ENCODE assay signal across 9 mouse cellular contexts in the genomic region with DNA sequence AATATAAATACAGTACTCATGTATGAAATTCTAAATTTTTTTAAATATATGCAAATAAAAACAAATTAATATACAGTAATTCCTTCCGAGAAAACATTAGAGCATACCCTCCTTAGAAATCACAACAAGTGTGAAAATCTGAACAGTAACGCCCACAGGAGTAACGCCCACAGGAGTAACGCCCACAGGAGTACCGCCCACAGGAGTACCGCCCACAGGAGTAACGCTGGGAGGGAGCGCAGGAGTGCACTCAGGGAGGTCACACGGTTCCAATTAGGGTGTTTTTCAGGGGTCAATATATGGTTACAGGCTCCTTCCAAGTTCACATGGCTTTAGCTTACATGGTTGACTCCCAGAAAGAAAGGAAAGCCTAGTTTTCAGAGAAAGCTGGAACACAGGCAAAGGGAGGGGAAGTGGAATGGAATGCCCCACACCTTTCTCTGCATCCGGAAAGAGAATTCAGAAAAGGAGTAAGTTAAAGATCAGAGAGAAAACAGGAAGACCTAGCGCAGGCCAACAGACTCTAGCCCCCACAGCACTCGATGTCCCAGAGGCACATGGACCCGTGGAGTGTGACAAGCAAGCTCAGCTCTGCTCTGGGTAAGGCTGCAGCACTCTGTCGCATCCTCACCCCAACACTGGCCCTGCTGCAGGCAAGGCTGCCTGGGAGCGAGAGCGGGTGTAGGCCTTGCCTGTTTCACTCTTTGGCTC. TPM values are rescaled to one million over a fixed set of nuclear protein-coding genes. Genes with fewer than 3 reads are reported as not detected.
DNase-seq lines count a peak whose midpoint lies in the region; ATAC-seq lines count a peak whose summit lies in the region.
"Had no signal": no experiment of that assay in that cellular context is flagged by ENCODE, and none has a peak within 500 bp of the region (broad histone marks: within the 10 kb centered on the region; RNA-seq: fewer than 3 reads in every experiment).

No protein-coding gene starts in this region.

- 0 out of 2 replicates have a peak, but pooled peaks cover 3% of the 10 kb centered on the region for H3K27me3 ChIP-seq in liver, embryonic 11.5 days (replicated peaks; ENCODE audit: control insufficient read depth, insufficient read depth, low read length)
- H3K27me3 ChIP-seq in midbrain, embryonic 15.5 days (replicated peaks) = no peaks in the 10 kb centered on the region
- H3K27me3 ChIP-seq: neural tube, embryonic 12.5 days had no signal

- no peaks in the 10 kb centered on the region for H3K9me3 ChIP-seq in liver, embryonic 11.5 days (ENCODE audit: control insufficient read depth, low read length)
- no peaks in the 10 kb centered on the region for H3K9me3 ChIP-seq in midbrain, embryonic 15.5 days
- H3K9me3 ChIP-seq: neural tube, embryonic 12.5 days had no signal

- H3K4me2 ChIP-seq in liver, embryonic 11.5 days = no peak overlapping the region
- no peak overlapping the region for H3K4me2 ChIP-seq in midbrain, embryonic 15.5 days
- H3K4me2 ChIP-seq: neural tube, embryonic 12.5 days had no signal

- H3K9ac ChIP-seq in liver, embryonic 11.5 days (ENCODE audit: low read depth, low read length) = no peak overlapping the region
- H3K9ac ChIP-seq in midbrain, embryonic 15.5 days = no peak overlapping the region
- H3K9ac ChIP-seq: neural tube, embryonic 12.5 days had no signal

- no peak overlapping the region for H3K27ac ChIP-seq in liver, embryonic 11.5 days (ENCODE audit: low read depth, low read length)
- no peak overlapping the region for H3K27ac ChIP-seq in midbrain, embryonic 15.5 days
- H3K27ac ChIP-seq: neural tube, embryonic 12.5 days had no signal

- H3K4me3 ChIP-seq in liver, embryonic 11.5 days (ENCODE audit: low read depth, low read length) = no peak overlapping the region
- H3K4me3 ChIP-seq in midbrain, embryonic 15.5 days = no peak overlapping the region
- H3K4me3 ChIP-seq: neural tube, embryonic 12.5 days had no signal

- peaks cover 5% of the 10 kb centered on the region; the same call in 1 of the 2 replicates for H3K4me1 ChIP-seq in liver, embryonic 11.5 days (replicated peaks; ENCODE audit: control insufficient read depth, insufficient read depth, low read length)
- peaks cover 11% of the 10 kb centered on the region for H3K4me1 ChIP-seq in midbrain, embryonic 15.5 days

- ATAC-seq in liver, embryonic 11.5 days (replicated peaks; ENCODE audit: low FRiP score) = no peak
- ATAC-seq in inflammation-experienced regulatory T-cells, adult 6 months = peak; percentile 41
- peak; percentile 60; the same call in 1 of the 2 replicates for ATAC-seq in midbrain, embryonic 15.5 days (replicated peaks)

- peaks cover 4% of the 10 kb centered on the region; the same call in 1 of the 2 replicates for H3K36me3 ChIP-seq in liver, embryonic 11.5 days (ENCODE audit: control insufficient read depth, insufficient read depth, low read length)
- 0 out of 2 replicates have a peak, but pooled peaks cover 4% of the 10 kb centered on the region for H3K36me3 ChIP-seq in midbrain, embryonic 15.5 days (replicated peaks)
- H3K36me3 ChIP-seq: neural tube, embryonic 12.5 days had no signal

- 47% methylated on average over 16 of the region's 16 CpGs for WGBS in liver, embryonic 11.5 days
- WGBS in midbrain, embryonic 15.5 days = 49% methylated on average over 16 of the region's 16 CpGs

- peak; percentile 27 for DNase-seq in liver
- no peak for DNase-seq in liver, embryonic 11.5 days (ENCODE audit: low spot score)
- DNase-seq in c-Kit-positive CD71-positive TER-119-positive erythroid progenitor cells, embryonic 14.5 days (ENCODE audit: low spot score) = peak; percentile 45
- no peak for DNase-seq in adrenal gland, adult 18-20 months (ENCODE audit: low spot score in 2 of 2)
- DNase-seq in gastrocnemius, adult 8-10 months (ENCODE audit: low spot score in 2 of 2) = no peak
- DNase-seq in gastrocnemius, postnatal 10 days = no peak

RNA-seq across cellular contexts. Expression of a gene that starts 50.2 kb away (rescaled TPM):
- 68.0 and 72.0 TPM in 2 replicates for polyA plus RNA-seq in liver, embryonic 11.5 days (2014; fragmentation: Nextera tagmentation; extraction: Ambion mirVana)
- 10 to 100 TPM in 2 of 3 experiments, 1 to 10 TPM in 1; 9.6 to 13.7 (median 12.9) TPM for polyA plus RNA-seq in inflammation-experienced regulatory T-cells, adult 6 months (2017; shearing (Covaris generic))
- 76.4 and 79.4 TPM in 2 replicates for polyA plus RNA-seq in midbrain, embryonic 15.5 days (2015; fragmentation: Nextera tagmentation; extraction: Ambion mirVana)
- 10 to 100 TPM; 65.3 to 98.1 TPM for total RNA-seq in adrenal gland, adult 18-20 months (2021)
- 10 to 100 TPM; 38.7 to 43.0 (median 42.0) TPM for total RNA-seq in gastrocnemius, adult 8-10 months (2022)
- 10 to 100 TPM; 41.0 to 52.8 TPM for total RNA-seq in gastrocnemius, postnatal 10 days (2021)

Comparison
In these comparisons a context has a peak if more than half of its experiments do, and no peak if none do; other contexts are left out.
1. DNase-seq: peak in liver (single experiment) and c-Kit-positive CD71-positive TER-119-positive erythroid progenitor cells, embryonic 14.5 days (single experiment); none in liver, embryonic 11.5 days (single experiment), adrenal gland, adult 18-20 months (0 of 2), gastrocnemius, adult 8-10 months (0 of 2) and gastrocnemius, postnatal 10 days (single experiment).